Mouse (Mus musculus) brown adipose tissue, adult 24 weeks (tissue): ENCODE measurements at regions not wholly inside any gene's neighbourhood (a gene's known extent, or its start where the extent isn't known, plus 50 kb on each side); places are given as distances from the start of the nearest gene placed in this dataset.

Experiments
- H3K27ac ChIP-seq: fragments of 200-500 bp; replicated peaks from 2 replicates; pipeline ENCODE4 v1.5.1; 2012; ENCODE audit warnings: low read depth, mild to moderate bottlenecking, low read length
- H3K4me1 ChIP-seq: fragments of 200-500 bp; 2 replicates; pipeline ENCODE4 v1.6.1; 2012; ENCODE audit warnings: low read length, mixed read lengths; ENCODE audit not compliant: control insufficient read depth, insufficient read depth, insufficient read length
- H3K4me3 ChIP-seq: fragments of 200-500 bp; 2 replicates; pipeline ENCODE4 v1.5.1; 2012; ENCODE audit warnings: low read depth, mild to moderate bottlenecking, low read length, moderate library complexity; ENCODE audit not compliant: insufficient read depth

- H3K27ac ChIP-seq = no peak overlapping the region
- no peak overlapping the region for H3K4me3 ChIP-seq
- no peaks in the 10 kb centered on the region for H3K4me1 ChIP-seq
Observed at GRCm38 (mm10) chr12:109662179-109662578, 62.0 kb upstream of the Rtl1 start.

GRCm38 (mm10) chr12:109674766-109675165 lies 74.6 kb upstream of the Rtl1 start:
- H3K27ac ChIP-seq = no peak overlapping the region
- no peaks in the 10 kb centered on the region for H3K4me1 ChIP-seq
- no peak overlapping the region for H3K4me3 ChIP-seq

- Histone ChIP-seq H3K27ac (no peak overlapping the region), H3K4me3 (no peak overlapping the region), H3K4me1 (no peaks in the 10 kb centered on the region)
Observed at GRCm38 (mm10) chr12:109694046-109694445, 93.9 kb upstream of the Rtl1 start.

GRCm38 (mm10) chr12:109694801-109695430 lies 94.8 kb upstream of the Rtl1 start:
- H3K4me1 ChIP-seq = no peaks in the 10 kb centered on the region
- H3K4me3 ChIP-seq = no peak overlapping the region
- H3K27ac ChIP-seq = no peak overlapping the region

- Histone ChIP-seq H3K4me3 (no peak overlapping the region), H3K4me1 (no peaks in the 10 kb centered on the region), H3K27ac (no peak overlapping the region)
Observed at GRCm38 (mm10) chr12:109706820-109707219, 106.7 kb upstream of the Rtl1 start.

- Histone ChIP-seq H3K27ac (no peak overlapping the region), H3K4me3 (no peak overlapping the region), H3K4me1 (no peaks in the 10 kb centered on the region)
Observed at GRCm38 (mm10) chr12:109709661-109710060, 109.5 kb upstream of the Rtl1 start.

- Histone ChIP-seq H3K27ac (no peak overlapping the region), H3K4me3 (no peak overlapping the region), H3K4me1 (no peaks in the 10 kb centered on the region)
Observed at GRCm38 (mm10) chr12:109711392-109711791, 111.3 kb upstream of the Rtl1 start.

- Histone ChIP-seq H3K4me1 (no peaks in the 10 kb centered on the region), H3K4me3 (no peak overlapping the region), H3K27ac (no peak overlapping the region)
Observed at GRCm38 (mm10) chr12:109711946-109712345, 111.8 kb upstream of the Rtl1 start.

- Histone ChIP-seq H3K4me3 (no peak overlapping the region), H3K27ac (no peak overlapping the region), H3K4me1 (no peaks in the 10 kb centered on the region)
Observed at GRCm38 (mm10) chr12:109712386-109712785, 112.3 kb upstream of the Rtl1 start.

- no peak overlapping the region for H3K27ac ChIP-seq
Observed at GRCm38 (mm10) chr12:109713041-109713440, 112.9 kb upstream of the Rtl1 start.

GRCm38 (mm10) chr12:109714061-109714460 lies 113.9 kb upstream of the Rtl1 start:
- no peak overlapping the region for H3K4me3 ChIP-seq
- no peaks in the 10 kb centered on the region for H3K4me1 ChIP-seq
- H3K27ac ChIP-seq = no peak overlapping the region

More at GRCm38 (mm10) chr12:109713041-109713440, 112.9 kb upstream of the Rtl1 start:
- H3K4me3 ChIP-seq = no peak overlapping the region
- H3K4me1 ChIP-seq = no peaks in the 10 kb centered on the region

- Histone ChIP-seq H3K4me3 (no peak overlapping the region), H3K4me1 (no peaks in the 10 kb centered on the region), H3K27ac (no peak overlapping the region)
Observed at GRCm38 (mm10) chr12:109716991-109717390, 116.9 kb upstream of the Rtl1 start.

- Histone ChIP-seq H3K27ac (no peak overlapping the region), H3K4me3 (no peak overlapping the region), H3K4me1 (no peaks in the 10 kb centered on the region)
Observed at GRCm38 (mm10) chr12:109718036-109718435, 117.9 kb upstream of the Rtl1 start.

GRCm38 (mm10) chr12:109738201-109738600 lies 138.1 kb upstream of the Rtl1 start:
- no peak overlapping the region for H3K4me3 ChIP-seq
- no peak overlapping the region for H3K27ac ChIP-seq
- no peaks in the 10 kb centered on the region for H3K4me1 ChIP-seq

- Histone ChIP-seq H3K4me3 (no peak overlapping the region), H3K4me1 (no peaks in the 10 kb centered on the region), H3K27ac (no peak overlapping the region)
Observed at GRCm38 (mm10) chr12:109738911-109739310, 138.8 kb upstream of the Rtl1 start.

GRCm38 (mm10) chr12:109742486-109742885 lies 142.4 kb upstream of the Rtl1 start:
- H3K4me1 ChIP-seq = no peaks in the 10 kb centered on the region
- no peak overlapping the region for H3K27ac ChIP-seq
- no peak overlapping the region for H3K4me3 ChIP-seq
